Mouse (Mus musculus) kidney, postnatal 10 days (tissue): ENCODE data around the gene Angptl2.
A peak's percentile ranks its signal among the peaks of the same experiment; 100 is the strongest.

Experiments used
- DNase-seq: peaks from one replicate; pipeline ENCODE4 v3.0.0; 2021; ENCODE audit warnings: mixed read lengths

Gene Angptl2

GRCm38 (mm10) chr2:33272665-33273439 is 57.0 kb downstream of the Angptl2 start:
- DNase-seq: peak; percentile 34

- no peak for DNase-seq
These were observed 59.0 kb downstream of the Angptl2 start for GRCm38 (mm10) chr2:33274719-33275490.

- no peak for DNase-seq
These were observed 63.9 kb downstream of the Angptl2 start for GRCm38 (mm10) chr2:33279758-33280157.

GRCm38 (mm10) chr2:33280525-33280924 is 64.7 kb downstream of the Angptl2 start:
- DNase-seq: no peak

- no peak for DNase-seq
These were observed 65.9 kb downstream of the Angptl2 start for GRCm38 (mm10) chr2:33281807-33282206.

- DNase-seq: peak; percentile 78
These were observed 67.0 kb downstream of the Angptl2 start for GRCm38 (mm10) chr2:33282877-33283276.

- peak; percentile 27 for DNase-seq
These were observed 67.8 kb downstream of the Angptl2 start for GRCm38 (mm10) chr2:33283674-33284073.

- DNase-seq: no peak
These were observed 73.0 kb downstream of the Angptl2 start for GRCm38 (mm10) chr2:33288837-33289236.

- DNase-seq: no peak
These were observed 74.6 kb downstream of the Angptl2 start for GRCm38 (mm10) chr2:33290491-33290890.

- no peak for DNase-seq
These were observed 76.2 kb downstream of the Angptl2 start for GRCm38 (mm10) chr2:33292057-33292456.

GRCm38 (mm10) chr2:33295115-33295514 is 79.2 kb downstream of the Angptl2 start:
- no peak for DNase-seq
